Mouse (Mus musculus) midbrain, embryonic 14.5 days (tissue): Measurements from ENCODE around the gene Cdk5rap2. TPM values are rescaled to one million over a fixed set of nuclear protein-coding genes. Genes with fewer than 3 reads are reported as not detected.
A peak's percentile ranks its signal among the peaks of the same experiment; 100 is the strongest.

Experiments used
- ATAC-seq: fragments of 200-750 bp; cut with Nextera tagmentation; 2 replicates; pipeline ENCODE4 v1.8.0; 2017; ENCODE audit warnings: moderate number of reproducible peaks, moderate library complexity; ENCODE audit not compliant: low FRiP score, low TSS enrichment
- DNase-seq: peaks from one replicate; pipeline ENCODE4 v3.0.0-alpha.2; 2015
- H3K27ac ChIP-seq: fragments of 300-500 bp; sonication (generic); replicated peaks from 2 replicates; pipeline ENCODE4 v1.5.1; 2014; ENCODE audit warnings: mild to moderate bottlenecking, low read depth, low read length, moderate library complexity
- H3K27me3 ChIP-seq: fragments of 300-500 bp; sonication (generic); 2 replicates; pipeline ENCODE4 v1.6.1; 2014; ENCODE audit warnings: low read length, control low read depth, mixed read lengths; ENCODE audit not compliant: control insufficient read depth, insufficient read depth
- H3K36me3 ChIP-seq: fragments of 300-500 bp; sonication (generic); 2 replicates; pipeline ENCODE4 v1.6.1; 2014; ENCODE audit warnings: low read length, control low read depth; ENCODE audit not compliant: control insufficient read depth, insufficient read depth
- H3K4me1 ChIP-seq: fragments of 300-500 bp; sonication (generic); 2 replicates; pipeline ENCODE4 v1.6.1; 2014; ENCODE audit warnings: mild to moderate bottlenecking, antibody characterized with exemption, low read length, control low read depth; ENCODE audit not compliant: control insufficient read depth, insufficient read depth
- H3K4me2 ChIP-seq: fragments of 300-500 bp; sonication (generic); 2 replicates; pipeline ENCODE4 v1.6.1; 2014; ENCODE audit warnings: mild to moderate bottlenecking, low read length, moderate library complexity
- H3K4me3 ChIP-seq: fragments of 300-500 bp; sonication (generic); replicated peaks from 2 replicates; pipeline ENCODE4 v1.5.1; 2014; ENCODE audit warnings: low read depth, low read length
- H3K9ac ChIP-seq: fragments of 300-500 bp; sonication (generic); replicated peaks from 2 replicates; pipeline ENCODE4 v1.6.1; 2014; ENCODE audit warnings: mild to moderate bottlenecking, low read length, moderate library complexity
- H3K9me3 ChIP-seq: fragments of 300-500 bp; sonication (generic); 2 replicates; pipeline ENCODE4 v1.6.1; 2016; ENCODE audit warnings: low read length, control low read depth, mixed read lengths; ENCODE audit not compliant: control insufficient read depth
- WGBS: fragments of 180-500 bp; shearing (Covaris S2); extraction: QIAGEN DNeasy Blood & Tissue Kit; methylation state at CpG from one replicate; pipeline ENCODE4 v1.1.7; 2014; 5-methylcytosine and 5-hydroxymethylcytosine counted together
- polyA plus RNA-seq: library from polyadenylated mRNA; unstranded; fragments of >200 nt; fragmentation: Nextera tagmentation; extraction: Ambion mirVana; gene quantifications from 2 replicates; pipeline ENCODE4 v1.2.1, GENCODE M21; 2014

Gene Cdk5rap2
- polyA plus RNA-seq = 9.9 and 14.8 TPM in 2 replicates

DNA sequence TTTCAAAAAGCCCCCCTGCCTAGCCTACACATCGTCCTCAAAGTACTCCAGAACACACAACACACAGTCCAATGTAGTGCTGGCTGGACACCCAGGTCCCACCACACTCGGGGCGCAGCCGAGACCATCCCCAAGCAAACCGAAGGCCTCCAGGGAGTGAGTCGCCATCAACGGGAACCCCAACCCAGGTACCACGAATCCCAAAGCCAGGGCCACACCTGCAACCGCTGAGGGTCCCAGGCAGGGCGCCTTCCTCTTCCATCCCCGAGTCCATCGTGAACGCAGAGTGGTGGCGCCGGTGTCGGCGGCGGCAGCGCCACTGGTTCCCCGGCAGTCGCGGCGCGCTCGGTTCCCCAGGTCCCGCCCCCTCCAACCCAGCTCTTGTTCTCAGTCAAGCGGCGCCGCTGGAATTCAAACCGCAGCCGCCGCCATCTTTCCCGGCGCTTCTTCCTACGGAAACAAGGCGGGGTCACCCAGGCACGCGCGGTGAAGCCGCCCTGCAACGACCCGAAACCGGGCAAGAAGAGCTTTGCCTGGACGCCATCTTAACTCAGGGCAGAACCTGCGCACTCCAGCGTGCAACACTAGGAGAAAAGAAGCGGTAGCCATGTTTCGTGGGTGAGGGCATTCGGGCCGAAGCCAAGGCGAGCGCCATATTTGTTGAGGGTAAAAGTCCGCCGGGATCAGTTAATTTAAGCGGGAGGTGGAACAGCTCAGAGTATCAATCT lies at the start of gene Cdk5rap2:
Cdk5rap2 (minus strand) TSS at position 450 of the 728 bp plus-strand sequence.
- under 1% methylated on average over 55 of the region's 55 CpGs for WGBS
- H3K27ac ChIP-seq = peak within 1 kb of the TSS; percentile 80
- peak within 1 kb of the TSS; percentile 79 for H3K4me3 ChIP-seq
- peaks cover 18% of the 10 kb centered on the region; the same call in 1 of the 2 replicates for H3K4me1 ChIP-seq
- no peaks in the 10 kb centered on the region for H3K36me3 ChIP-seq
- H3K9ac ChIP-seq = peak within 1 kb of the TSS; percentile 87
- DNase-seq = peak; percentile 98
- H3K4me2 ChIP-seq = peak within 1 kb of the TSS; percentile 70
- no peaks in the 10 kb centered on the region for H3K9me3 ChIP-seq
- peak; percentile 98 for ATAC-seq
- H3K27me3 ChIP-seq = no peaks in the 10 kb centered on the region

DNA sequence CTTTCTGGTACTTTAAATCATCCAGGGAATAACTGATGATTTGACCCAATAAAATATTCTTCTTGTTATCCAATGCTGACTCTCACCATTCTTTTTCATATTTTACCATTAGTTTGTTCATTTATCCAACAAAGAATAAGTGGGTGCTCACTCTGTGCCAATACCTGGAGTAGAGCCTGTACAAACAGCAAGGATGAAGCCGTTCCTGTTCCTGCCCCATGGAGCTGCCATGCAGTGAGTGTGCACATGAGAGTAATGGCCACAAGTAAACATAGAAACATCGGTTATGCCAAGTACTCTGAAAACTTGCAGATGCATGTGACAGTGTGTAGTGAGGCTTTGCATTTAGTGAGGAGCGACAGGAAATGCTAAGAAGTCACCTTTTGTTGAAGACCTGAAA lies 41.9 kb upstream of the Cdk5rap2 start:
- no peak for DNase-seq
- no peak for ATAC-seq
- H3K4me1 ChIP-seq = no peaks in the 10 kb centered on the region
- H3K9ac ChIP-seq = no peak overlapping the region
- H3K27me3 ChIP-seq = no peaks in the 10 kb centered on the region
- no peaks in the 10 kb centered on the region for H3K9me3 ChIP-seq
- H3K27ac ChIP-seq = no peak overlapping the region
- peaks cover 10% of the 10 kb centered on the region; the same call in 1 of the 2 replicates for H3K36me3 ChIP-seq
- H3K4me2 ChIP-seq = no peak overlapping the region
- WGBS = 91% methylated on average over 3 of the region's 3 CpGs
- no peak overlapping the region for H3K4me3 ChIP-seq

- no peak for ATAC-seq
- Histone ChIP-seq H3K27ac (no peak overlapping the region), H3K9me3 (no peaks in the 10 kb centered on the region), H3K4me1 (no peaks in the 10 kb centered on the region), H3K4me3 (no peak overlapping the region), H3K9ac (no peak overlapping the region), H3K36me3 (peaks cover 10% of the 10 kb centered on the region; the same call in 1 of the 2 replicates), H3K27me3 (no peaks in the 10 kb centered on the region), H3K4me2 (no peak overlapping the region)
- peak; percentile 86 for DNase-seq
- WGBS = 0% methylated on average over 2 of the region's 2 CpGs
Observed at GRCm38 (mm10) chr4:70451750-70452149, 41.5 kb upstream of the Cdk5rap2 start.

DNA sequence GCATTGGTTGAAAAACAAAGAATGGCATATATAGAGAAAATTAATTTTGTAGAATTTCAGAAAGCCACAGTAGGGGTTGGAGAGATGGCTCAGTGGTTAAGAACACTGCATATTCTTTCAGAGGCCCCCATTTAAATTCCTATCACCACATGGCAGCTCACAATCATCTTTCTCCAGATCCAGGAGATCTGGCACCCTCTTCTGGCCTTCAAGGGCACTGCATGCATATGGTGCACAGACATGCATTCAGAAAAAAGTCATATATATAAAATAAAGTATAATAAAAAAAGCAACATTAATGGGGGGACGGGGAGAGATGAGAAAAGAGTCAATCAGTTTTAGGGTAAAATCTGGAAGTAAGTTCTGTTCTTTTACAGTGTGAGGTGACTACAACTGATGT lies 39.4 kb upstream of the Cdk5rap2 start:
- ATAC-seq (no peak), DNase-seq (no peak)
- no peak overlapping the region for H3K27ac ChIP-seq
- 98% methylated on average over 1 of the region's 1 CpGs for WGBS
- no peak overlapping the region for H3K4me2 ChIP-seq
- no peak overlapping the region for H3K9ac ChIP-seq
- H3K9me3 ChIP-seq = no peaks in the 10 kb centered on the region
- peaks cover 3% of the 10 kb centered on the region; the same call in 1 of the 2 replicates for H3K36me3 ChIP-seq
- no peaks in the 10 kb centered on the region for H3K4me1 ChIP-seq
- H3K27me3 ChIP-seq = no peaks in the 10 kb centered on the region
- H3K4me3 ChIP-seq = no peak overlapping the region

DNA sequence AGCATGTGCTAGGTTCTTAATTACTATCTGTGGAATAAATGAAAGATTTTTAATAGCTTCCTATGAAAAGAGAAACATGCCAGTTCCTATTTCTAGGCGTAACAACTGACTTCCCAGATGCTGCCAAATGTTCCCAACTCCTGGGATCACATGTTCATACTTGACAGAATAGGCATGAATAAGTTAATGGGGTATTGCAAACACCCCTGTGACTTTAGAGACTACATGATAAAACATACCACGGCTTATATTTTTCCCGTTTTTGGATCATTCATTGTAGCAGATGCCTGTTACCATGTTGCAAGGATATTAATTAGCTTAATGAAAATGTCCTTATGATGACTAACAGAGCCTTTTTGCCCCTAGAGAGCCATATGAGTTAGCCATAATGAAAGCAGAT lies 36.5 kb upstream of the Cdk5rap2 start:
- Histone ChIP-seq H3K9ac (no peak overlapping the region), H3K27me3 (no peaks in the 10 kb centered on the region), H3K27ac (no peak overlapping the region), H3K4me3 (no peak overlapping the region), H3K9me3 (no peaks in the 10 kb centered on the region), H3K4me2 (no peak overlapping the region), H3K36me3 (no peaks in the 10 kb centered on the region), H3K4me1 (no peaks in the 10 kb centered on the region)
- DNase-seq (peak; percentile 17), ATAC-seq (no peak)
- 78% methylated on average over 3 of the region's 3 CpGs for WGBS

DNA sequence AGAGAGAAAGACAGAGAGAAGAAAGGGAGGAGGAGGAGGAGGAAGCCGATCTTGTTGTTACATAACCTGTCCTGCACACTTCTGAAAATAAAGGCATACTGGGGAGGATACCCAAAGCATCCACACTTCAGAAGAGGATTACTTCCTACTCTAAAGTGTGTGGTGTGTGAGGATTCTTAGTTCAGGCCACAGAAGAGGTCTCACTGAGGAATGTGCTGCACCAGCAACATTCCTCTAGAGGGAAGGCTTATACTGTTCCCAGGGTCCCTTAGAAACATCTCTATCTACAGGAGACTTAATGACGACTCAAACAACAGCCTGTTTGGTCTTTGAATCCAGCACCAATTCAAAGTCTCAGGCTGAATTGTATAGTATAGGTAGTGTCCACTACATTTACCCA lies 10.0 kb upstream of the Cdk5rap2 start:
- no peaks in the 10 kb centered on the region for H3K9me3 ChIP-seq
- H3K9ac ChIP-seq = no peak overlapping the region
- no peak overlapping the region for H3K4me3 ChIP-seq
- H3K4me2 ChIP-seq = no peak overlapping the region
- H3K27me3 ChIP-seq = no peaks in the 10 kb centered on the region
- no peak for ATAC-seq
- H3K4me1 ChIP-seq = no peaks in the 10 kb centered on the region
- WGBS = 66% methylated on average over 2 of the region's 2 CpGs
- H3K27ac ChIP-seq = no peak overlapping the region
- DNase-seq = no peak
- H3K36me3 ChIP-seq = no peaks in the 10 kb centered on the region

DNA sequence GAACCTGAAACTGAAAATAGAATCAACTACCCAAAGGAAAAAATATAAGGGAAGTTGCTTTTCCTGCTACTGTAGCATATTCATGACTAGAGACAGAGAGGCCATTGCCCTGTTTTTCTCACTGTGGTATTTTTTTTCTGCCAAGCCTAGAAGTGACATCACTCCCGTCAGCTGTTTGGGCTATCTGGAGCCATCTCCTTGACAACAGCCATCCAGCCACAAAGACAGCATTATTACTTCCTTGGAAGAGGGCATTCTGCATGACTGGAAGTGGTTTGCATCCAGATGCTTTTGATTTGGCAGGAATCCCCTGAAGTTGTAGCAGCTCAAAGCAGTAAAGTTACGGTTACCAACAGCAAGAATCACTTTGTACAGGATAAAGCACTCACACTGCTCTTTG lies 1.9 kb upstream of the Cdk5rap2 start:
- Histone ChIP-seq H3K27me3 (no peaks in the 10 kb centered on the region), H3K4me2 (no peak overlapping the region), H3K36me3 (no peaks in the 10 kb centered on the region), H3K4me1 (peaks cover 18% of the 10 kb centered on the region; the same call in 1 of the 2 replicates), H3K9me3 (no peaks in the 10 kb centered on the region), H3K9ac (no peak overlapping the region), H3K4me3 (no peak overlapping the region), H3K27ac (no peak overlapping the region)
- 24% methylated on average over 2 of the region's 2 CpGs for WGBS
- DNase-seq (peak; percentile 48), ATAC-seq (no peak)

- Histone ChIP-seq H3K27ac (no peak overlapping the region), H3K4me1 (peaks cover 18% of the 10 kb centered on the region; the same call in 1 of the 2 replicates), H3K4me2 (peak overlapping the region; percentile 70), H3K36me3 (no peaks in the 10 kb centered on the region), H3K27me3 (no peaks in the 10 kb centered on the region), H3K4me3 (peak overlapping the region; percentile 79), H3K9me3 (no peaks in the 10 kb centered on the region), H3K9ac (peak overlapping the region; percentile 87)
- WGBS = 14% methylated on average over 9 of the region's 9 CpGs
- DNase-seq = peak; percentile 12
- no peak for ATAC-seq
Observed at GRCm38 (mm10) chr4:70409456-70409855, 787 bp downstream of the Cdk5rap2 start.
